Mouse (Mus musculus): ENCODE data around the gene P2ry14. TPM values are rescaled to one million over a fixed set of nuclear protein-coding genes. Genes with fewer than 3 reads are reported as not detected.
A peak's percentile ranks its signal among the peaks of the same experiment; 100 is the strongest.
"Not testable (repeated sequence)": the region's sequence is repeated elsewhere in the genome, so short reads cannot be mapped to it uniquely, and the experiment has no call there.

The P2ry14 gene
- total RNA-seq, 2 experiments from 2014 or later: 5.0 to 7.2 TPM

DNA sequence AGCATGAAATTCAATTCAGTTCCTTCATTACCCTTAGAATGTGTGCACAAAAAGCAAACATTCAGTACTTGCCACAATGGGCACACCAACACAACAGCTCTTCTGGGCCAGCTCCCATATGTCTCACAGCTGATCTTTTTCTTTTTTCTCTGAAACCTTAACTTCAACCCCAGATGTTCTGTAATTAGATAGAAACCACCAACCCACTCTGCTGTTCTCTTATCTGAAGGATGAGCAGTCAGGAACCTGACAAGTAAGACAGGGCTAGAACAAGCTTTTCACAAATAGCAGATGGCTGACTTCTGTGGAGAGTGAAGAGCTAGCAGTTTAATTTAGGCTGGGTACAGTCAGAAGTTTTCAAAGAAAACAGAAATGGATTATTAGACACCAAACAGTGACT lies 3.8 kb downstream of the P2ry14 start:
- peak; percentile 35; the same call in 1 of the 2 replicates for ATAC-seq (replicated peaks; ENCODE audit: poor library complexity)

- no peak for ATAC-seq (replicated peaks; ENCODE audit: poor library complexity)
These were observed 8.2 kb downstream of the P2ry14 start for GRCm38 (mm10) chr3:59145194-59145593.

- ATAC-seq (replicated peaks; ENCODE audit: poor library complexity): no peak
These were observed 11.7 kb downstream of the P2ry14 start for GRCm38 (mm10) chr3:59141507-59142305.

- ATAC-seq (replicated peaks; ENCODE audit: poor library complexity): not testable (repeated sequence)
These were observed 12.5 kb downstream of the P2ry14 start for GRCm38 (mm10) chr3:59140941-59141340.

DNA sequence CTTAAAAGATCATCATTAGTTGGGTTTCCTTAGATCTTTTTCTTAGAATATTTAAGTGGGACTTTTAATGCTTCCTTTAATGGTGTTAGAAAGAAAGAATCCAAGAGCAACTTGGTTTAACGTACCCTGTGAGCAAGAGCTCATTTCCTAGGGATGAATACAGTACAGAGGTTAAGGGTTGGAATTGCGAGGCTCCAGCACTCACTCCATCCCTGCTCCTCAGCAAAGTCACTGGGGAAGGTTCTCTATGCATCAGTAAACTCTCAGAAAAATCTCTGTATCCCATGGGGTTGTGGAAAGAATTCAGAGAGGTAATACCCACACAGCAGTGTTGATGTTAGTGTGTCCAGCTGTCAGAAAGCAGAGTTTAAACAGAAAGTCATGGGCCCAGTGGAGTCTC lies 13.3 kb downstream of the P2ry14 start:
- ATAC-seq (replicated peaks; ENCODE audit: poor library complexity): no peak

DNA sequence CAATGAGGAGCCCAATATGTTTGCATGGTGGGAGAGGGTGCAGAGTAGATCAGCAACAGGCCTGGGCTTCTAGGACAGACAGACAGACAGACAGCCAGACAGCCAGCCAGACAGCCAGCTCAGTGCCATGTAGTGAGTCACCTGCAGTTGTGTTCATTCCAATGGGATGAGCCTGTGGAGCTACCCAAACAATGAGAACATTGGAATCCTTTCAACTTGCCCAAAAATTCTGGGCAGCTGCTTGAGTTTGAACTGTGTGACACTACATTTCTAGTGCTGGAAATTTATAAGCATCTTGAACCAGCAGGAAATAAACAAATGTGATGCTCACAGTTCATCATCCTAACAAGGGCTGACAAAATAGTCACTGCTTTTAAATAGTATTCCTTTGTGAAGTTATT lies 13.8 kb downstream of the P2ry14 start:
- no peak for ATAC-seq (replicated peaks; ENCODE audit: poor library complexity)

- no peak for ATAC-seq (replicated peaks; ENCODE audit: poor library complexity)
These were observed 14.4 kb downstream of the P2ry14 start for GRCm38 (mm10) chr3:59138946-59139468.

DNA sequence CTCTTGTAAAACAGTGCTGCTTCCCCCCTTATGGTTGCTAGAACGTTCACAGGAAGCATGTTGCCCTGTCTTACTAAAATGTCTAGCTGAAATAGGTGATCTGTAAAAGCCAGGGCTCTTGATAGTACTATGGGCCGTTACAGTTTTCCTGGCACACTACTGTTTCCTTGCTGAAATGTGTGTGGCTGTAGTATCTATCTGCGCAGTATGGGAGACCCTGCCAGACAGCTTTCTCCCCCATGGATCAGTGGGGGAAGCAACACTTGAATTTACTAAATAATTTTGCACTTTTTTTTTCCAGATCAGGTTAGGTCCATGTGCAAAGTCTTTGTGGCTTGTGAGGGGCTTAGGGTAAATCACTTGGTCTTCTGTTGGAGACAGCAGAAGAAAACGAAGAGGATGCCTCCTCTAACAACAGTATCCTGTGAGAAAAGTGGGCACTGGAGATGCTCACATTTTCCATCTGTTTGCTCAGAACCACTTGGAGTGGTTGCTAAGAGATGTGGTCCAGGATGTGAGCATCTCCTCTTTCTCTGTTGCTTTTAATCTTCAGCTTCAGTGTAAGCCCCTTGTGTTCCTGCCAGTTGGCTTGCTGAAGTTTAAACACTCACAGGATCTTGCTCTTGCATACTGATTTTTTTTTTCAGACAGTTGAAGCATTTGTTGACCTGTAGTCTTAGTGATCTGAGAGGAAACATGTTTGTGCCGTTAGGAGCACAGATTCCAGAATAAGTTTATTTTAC lies 17.3 kb downstream of the P2ry14 start:
- ATAC-seq (replicated peaks; ENCODE audit: poor library complexity): no peak

DNA sequence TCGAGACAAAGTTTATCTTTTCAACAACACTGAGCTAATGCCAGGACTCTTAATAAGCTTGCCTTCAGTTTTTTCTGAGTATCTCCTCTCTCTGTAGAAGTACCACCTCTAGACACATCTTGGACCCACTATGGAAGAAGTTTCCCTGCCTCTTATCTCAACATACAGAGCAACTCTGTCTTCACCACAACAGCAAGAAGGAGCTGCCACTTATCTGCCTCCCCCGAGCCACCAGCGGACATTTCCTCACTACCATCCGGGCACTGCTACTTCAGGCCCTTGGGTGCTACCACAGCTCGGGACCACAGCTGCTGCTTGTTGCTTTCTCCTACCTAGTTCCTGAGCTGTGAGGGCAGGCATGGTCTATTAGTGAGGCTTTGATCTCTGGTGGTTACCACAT lies 20.2 kb downstream of the P2ry14 start:
- ATAC-seq (replicated peaks; ENCODE audit: poor library complexity): peak; percentile 81

- ATAC-seq (replicated peaks; ENCODE audit: poor library complexity): no peak
These were observed 21.5 kb downstream of the P2ry14 start for GRCm38 (mm10) chr3:59131966-59132365.

DNA sequence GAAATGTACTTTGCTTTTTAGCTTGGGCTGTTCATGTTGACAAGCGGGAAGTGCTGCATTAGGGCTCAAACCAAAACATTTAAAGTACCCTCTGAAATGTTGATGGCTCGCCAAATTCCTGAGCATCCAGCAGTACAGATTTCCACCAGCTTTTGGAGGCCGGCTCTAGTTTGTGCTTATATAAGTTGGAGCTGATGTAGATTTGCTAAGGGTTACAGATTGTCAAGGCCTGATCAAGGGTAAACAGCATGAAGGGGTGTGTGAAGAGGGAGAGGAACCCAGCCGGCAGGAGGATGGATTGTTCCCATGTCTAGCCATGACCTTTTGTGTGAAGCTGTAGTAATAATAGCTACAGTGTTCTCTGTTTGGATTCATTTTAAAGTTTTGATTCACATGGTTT lies 22.3 kb downstream of the P2ry14 start:
- ATAC-seq (replicated peaks; ENCODE audit: poor library complexity): no peak

DNA sequence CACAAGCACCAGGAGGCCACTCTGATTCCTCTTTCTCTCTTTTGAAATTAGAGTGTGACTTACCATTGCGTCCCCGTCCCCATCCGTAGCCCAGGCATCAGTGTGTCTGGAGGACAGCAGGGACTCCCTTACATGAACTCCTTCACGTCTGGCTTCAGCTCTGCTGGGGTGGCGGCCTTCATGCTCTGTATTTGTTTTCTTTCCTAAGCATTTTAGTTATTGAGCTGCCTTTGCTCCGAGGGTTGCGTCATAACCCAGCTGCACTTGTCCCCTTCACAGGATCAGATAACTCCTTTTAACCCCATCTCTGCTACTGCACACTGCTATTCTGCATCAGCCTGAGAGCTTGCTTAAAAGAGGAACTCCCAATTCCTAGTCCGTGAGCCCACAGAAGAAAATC lies 23.0 kb downstream of the P2ry14 start:
- peak; percentile 53 for ATAC-seq (replicated peaks; ENCODE audit: poor library complexity)

- ATAC-seq (replicated peaks; ENCODE audit: poor library complexity): no peak
These were observed 23.9 kb downstream of the P2ry14 start for GRCm38 (mm10) chr3:59129547-59129946.

DNA sequence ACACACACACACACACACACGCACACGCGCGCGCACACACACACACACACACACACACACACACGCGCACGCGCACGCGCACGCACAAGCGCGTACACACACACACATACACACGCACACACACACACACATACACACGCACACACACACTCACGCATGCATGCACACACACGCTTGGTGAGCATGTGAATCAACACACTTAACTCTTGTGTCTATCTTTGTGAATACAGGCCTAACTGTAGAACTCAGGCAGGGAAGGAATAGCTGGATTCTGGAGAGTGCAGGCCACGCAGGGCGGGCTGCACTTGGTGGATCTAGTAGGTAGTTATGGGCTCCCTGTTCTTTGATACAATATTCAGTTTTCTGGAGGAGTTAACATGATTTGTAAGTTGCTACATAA lies 24.7 kb downstream of the P2ry14 start:
- ATAC-seq (replicated peaks; ENCODE audit: poor library complexity): no peak

DNA sequence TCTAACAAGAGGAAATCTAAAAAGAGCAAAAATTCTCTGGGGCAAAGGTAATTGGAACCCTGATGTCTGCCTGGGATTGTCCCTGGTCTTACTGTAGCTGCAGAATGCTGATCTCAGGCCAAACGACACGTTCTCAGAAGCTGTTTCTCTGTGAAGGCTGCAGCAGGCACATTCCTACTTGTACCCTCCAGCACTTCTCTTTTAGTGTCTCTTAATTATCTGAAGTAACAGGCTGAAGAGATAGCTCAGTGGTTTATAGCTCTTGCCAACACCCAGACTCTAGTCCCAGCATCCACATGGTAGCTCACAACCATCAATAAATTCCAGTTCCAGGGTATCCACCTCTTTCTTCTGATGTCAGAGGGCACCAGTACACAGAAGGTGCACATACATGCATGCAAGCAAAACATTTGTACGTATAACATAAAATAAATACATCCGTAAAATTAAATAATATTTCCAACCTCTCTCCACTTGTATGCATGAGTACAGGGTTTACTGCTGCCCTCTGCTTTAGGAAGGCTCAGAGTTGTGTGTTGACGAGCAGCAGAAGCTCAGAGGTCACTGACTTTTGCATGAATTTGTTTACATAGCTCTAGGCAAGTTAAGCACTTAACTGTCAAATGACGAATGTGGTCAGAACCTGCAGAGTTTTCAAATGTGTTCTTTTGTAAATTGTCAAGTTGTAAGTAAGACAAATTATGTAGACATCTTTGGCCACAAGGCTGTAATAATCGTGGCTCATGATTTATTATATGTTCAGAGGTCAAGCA lies 27.4 kb downstream of the P2ry14 start:
- ATAC-seq (replicated peaks; ENCODE audit: poor library complexity): peak; percentile 30; the same call in 1 of the 2 replicates

GRCm38 (mm10) chr3:59125022-59125421 lies 28.4 kb downstream of the P2ry14 start:
- no peak for ATAC-seq (replicated peaks; ENCODE audit: poor library complexity)

GRCm38 (mm10) chr3:59121780-59122449 lies 31.5 kb downstream of the P2ry14 start:
- no peak for ATAC-seq (replicated peaks; ENCODE audit: poor library complexity)

DNA sequence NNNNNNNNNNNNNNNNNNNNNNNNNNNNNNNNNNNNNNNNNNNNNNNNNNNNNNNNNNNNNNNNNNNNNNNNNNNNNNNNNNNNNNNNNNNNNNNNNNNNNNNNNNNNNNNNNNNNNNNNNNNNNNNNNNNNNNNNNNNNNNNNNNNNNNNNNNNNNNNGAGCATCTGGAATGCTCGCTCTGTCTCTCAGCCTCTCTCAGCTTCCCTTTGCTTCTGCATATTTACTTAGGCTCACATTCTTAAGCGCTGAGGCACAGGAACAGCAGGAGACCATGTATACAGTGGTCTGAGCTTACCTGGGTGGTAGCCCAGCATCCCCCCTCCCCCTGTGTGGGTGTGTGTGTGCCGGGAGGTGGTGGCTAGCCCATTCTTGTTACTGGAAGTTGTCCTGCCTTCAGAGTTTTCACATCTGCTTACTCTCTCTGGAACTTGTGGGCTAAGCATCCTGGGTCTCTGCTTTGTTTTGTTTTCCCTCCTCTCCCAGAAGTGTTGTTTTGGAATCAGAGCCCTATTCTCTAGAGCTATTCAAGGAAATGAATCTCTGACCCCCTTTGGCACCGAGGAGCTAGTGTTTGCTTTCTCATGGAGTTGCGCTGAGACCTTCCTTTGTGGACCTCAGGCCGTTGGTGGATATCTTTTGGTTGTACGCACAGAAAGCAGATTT lies 32.2 kb downstream of the P2ry14 start:
- no peak for ATAC-seq (replicated peaks; ENCODE audit: poor library complexity)

DNA sequence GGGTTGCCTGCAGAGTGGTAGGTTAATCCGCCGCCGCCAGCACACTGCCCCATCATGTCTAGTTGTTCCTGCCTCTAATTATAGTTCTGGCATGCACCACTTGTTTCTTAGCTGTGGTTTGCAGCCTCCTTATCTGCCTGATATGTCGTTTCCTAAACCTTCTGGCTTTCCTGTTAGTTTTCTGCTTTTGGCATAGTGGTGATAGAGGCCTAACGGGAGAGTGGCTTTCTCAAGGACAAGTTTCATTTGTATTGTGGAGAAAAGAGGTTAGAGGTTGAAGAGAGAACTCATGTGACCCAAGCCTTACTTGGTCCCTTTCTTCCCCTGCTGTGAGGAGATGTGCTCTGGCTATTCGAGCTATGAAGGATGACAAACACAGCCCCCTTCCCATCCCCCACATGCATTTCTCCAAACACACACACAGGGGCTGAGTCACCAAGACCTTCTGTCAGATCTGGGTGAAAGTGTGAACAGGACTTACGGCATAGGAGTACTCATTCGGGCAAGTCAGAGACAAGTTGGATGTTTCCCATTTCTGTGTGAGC lies 39.4 kb downstream of the P2ry14 start:
- peak; percentile 90 for ATAC-seq (replicated peaks; ENCODE audit: poor library complexity)

- not testable (repeated sequence) for ATAC-seq (replicated peaks; ENCODE audit: poor library complexity)
These were observed 40.1 kb downstream of the P2ry14 start for GRCm38 (mm10) chr3:59113291-59113690.
